Mouse (Mus musculus) thymus, adult 2 months (tissue): ENCODE results near the gene Kif5a. TPM values are rescaled to one million over a fixed set of nuclear protein-coding genes. Genes with fewer than 3 reads are reported as not detected.
A peak's percentile ranks its signal among the peaks of the same experiment; 100 is the strongest.

Experiments used
- DNase-seq: peaks from one replicate; pipeline ENCODE4 v3.0.0; 2021
- H3K27ac ChIP-seq: fragments of 200-500 bp; 2 replicates; pipeline ENCODE4 v1.5.1; 2012; ENCODE audit warnings: low read length, control low read depth; ENCODE audit not compliant: control insufficient read depth, insufficient read depth
- H3K27me3 ChIP-seq: fragments of 200-500 bp; 2 replicates; pipeline ENCODE4 v1.6.1; 2012; ENCODE audit warnings: mild to moderate bottlenecking, low read length, moderate library complexity, mixed read lengths; ENCODE audit not compliant: control insufficient read depth, insufficient read depth
- H3K36me3 ChIP-seq: fragments of 200-500 bp; 2 replicates; pipeline ENCODE4 v1.6.1; 2012; ENCODE audit warnings: mild to moderate bottlenecking, low read length, moderate library complexity; ENCODE audit not compliant: control insufficient read depth, insufficient read depth
- H3K4me1 ChIP-seq: fragments of 200-500 bp; replicated peaks from 2 replicates; pipeline ENCODE4 v1.6.1; 2012; ENCODE audit warnings: low read length; ENCODE audit not compliant: control insufficient read depth, insufficient read depth
- H3K4me3 ChIP-seq: fragments of 200-500 bp; 2 replicates; pipeline ENCODE4 v1.5.1; 2012; ENCODE audit warnings: mild to moderate bottlenecking, low read length, control low read depth, moderate library complexity; ENCODE audit not compliant: control insufficient read depth, insufficient read depth
- CTCF ChIP-seq: fragments of 200-500 bp; IDR thresholded peaks from 2 replicates; pipeline ENCODE4 v1.5.1; 2012; ENCODE audit warnings: mild to moderate bottlenecking, control low read depth, low read length, moderate library complexity, borderline replicate concordance; ENCODE audit not compliant: control insufficient read depth, poor library complexity, insufficient read depth; ENCODE audit errors: extremely low read depth
- POLR2A ChIP-seq: fragments of 200-500 bp; IDR thresholded peaks from 2 replicates; pipeline ENCODE4 v1.6.1; 2012; ENCODE audit warnings: mild to moderate bottlenecking, low read length, control low read depth, moderate library complexity; ENCODE audit not compliant: control insufficient read depth, poor library complexity, insufficient read depth; ENCODE audit errors: extremely low read depth
- WGBS: fragments of 180-500 bp; shearing (Covaris S2); methylation state at CpG from one replicate; pipeline ENCODE4 v1.1.7; 2018; 5-methylcytosine and 5-hydroxymethylcytosine counted together
- polyA plus RNA-seq: library from polyadenylated mRNA; depleted of rRNA; stranded (reverse); fragments of >200 nt; gene quantifications from 2 replicates; pipeline ENCODE4 v1.2.3, GENCODE M21; 2012

The Kif5a gene
- polyA plus RNA-seq, 1 experiment: 1.5 TPM

DNA sequence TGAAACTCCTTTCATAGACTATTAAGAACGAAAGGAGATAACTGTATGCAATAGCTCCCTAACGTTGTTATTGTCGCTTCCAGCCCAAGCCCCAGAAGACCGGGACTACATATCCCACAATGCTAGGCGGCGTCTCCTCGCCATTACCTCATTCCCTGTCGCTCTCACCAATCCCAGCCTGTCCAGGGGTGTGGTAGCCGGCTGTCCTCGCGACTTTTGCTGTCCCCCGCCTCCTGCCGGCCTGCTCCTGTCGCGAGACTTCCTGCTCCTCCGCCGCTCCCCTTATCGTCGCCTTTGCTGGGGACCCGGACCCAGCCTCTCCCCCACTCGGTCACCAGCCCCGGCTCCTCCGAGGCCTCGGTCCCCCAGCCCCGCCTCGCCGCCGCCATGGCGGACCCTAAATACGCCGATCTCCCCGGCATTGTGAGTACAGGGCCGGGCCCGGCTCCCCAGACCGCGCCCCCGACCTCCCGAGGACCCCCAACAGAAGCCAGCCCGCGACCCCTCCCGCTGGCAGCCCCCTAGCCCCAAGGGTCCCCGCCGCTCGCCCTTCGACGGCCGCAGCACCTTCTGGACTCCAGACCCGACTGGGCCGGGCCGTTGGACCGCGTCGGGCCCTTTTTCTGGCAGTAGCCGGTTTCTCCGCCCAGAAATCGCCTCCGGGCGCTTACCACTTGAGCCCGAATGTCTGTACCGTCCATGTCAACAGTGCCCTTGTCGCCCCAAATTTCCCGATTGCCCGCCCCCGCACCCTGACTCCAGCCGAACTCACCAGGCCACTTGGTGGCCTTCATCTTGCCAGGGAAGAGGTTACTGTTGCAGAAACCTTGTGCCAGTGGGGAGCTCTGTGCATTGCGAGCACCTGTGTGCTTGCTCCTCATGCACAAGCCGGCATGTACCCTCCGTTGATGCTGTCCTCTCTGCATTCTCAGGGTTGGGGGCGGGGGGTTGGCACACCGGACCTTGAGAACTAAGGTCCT is 3.3 kb upstream of the Kif5a start, which contains the start of gene Dctn2:
Dctn2 (plus strand) TSS at position 257 of the 980 bp plus-strand sequence.
- Histone ChIP-seq H3K36me3 (no peaks in the 10 kb centered on the region), H3K4me3 (peak within 1 kb of the TSS; percentile 99), H3K27me3 (no peaks in the 10 kb centered on the region), H3K4me1 (peaks cover 19% of the 10 kb centered on the region), H3K27ac (no peak within 1 kb of the TSS)
- 2% methylated on average over 70 of the region's 70 CpGs for WGBS
- TF ChIP-seq POLR2A (peak; percentile 47), CTCF (no peak)
- DNase-seq: peak; percentile 89

DNA sequence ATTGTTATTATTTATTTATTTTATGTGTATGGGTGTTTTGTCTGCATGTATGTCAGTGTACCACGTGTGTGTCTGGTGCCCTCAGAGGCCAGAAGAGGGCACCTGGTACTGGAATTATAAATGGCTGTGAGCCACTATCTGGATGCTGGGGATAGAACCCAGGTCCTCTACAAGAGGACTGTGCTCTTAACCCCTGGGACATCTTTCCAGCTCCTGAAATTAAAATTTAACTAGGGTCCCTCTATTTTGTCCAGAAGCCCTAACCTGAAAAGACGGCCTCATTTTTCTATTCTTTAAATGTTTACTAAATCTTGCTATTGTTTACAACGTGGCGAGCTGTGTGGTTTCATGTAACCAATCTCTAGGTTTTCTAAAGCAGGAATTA is 2.6 kb upstream of the Kif5a start:
- H3K4me1 ChIP-seq: peaks cover 19% of the 10 kb centered on the region
- no peak overlapping the region for H3K27ac ChIP-seq
- no peak for TF ChIP-seq POLR2A
- TF ChIP-seq CTCF: no peak
- no peaks in the 10 kb centered on the region for H3K27me3 ChIP-seq
- H3K36me3 ChIP-seq: no peaks in the 10 kb centered on the region
- WGBS: 43% methylated on average over 4 of the region's 4 CpGs
- DNase-seq: no peak
- no peak overlapping the region for H3K4me3 ChIP-seq

GRCm38 (mm10) chr10:127264971-127265370 is 1.8 kb upstream of the Kif5a start:
- Histone ChIP-seq H3K27ac (no peak overlapping the region), H3K4me1 (peaks cover 19% of the 10 kb centered on the region), H3K4me3 (no peak overlapping the region), H3K27me3 (no peaks in the 10 kb centered on the region), H3K36me3 (no peaks in the 10 kb centered on the region)
- no peak for DNase-seq
- TF ChIP-seq POLR2A: no peak
- TF ChIP-seq CTCF: no peak
- WGBS: 89% methylated on average over 4 of the region's 4 CpGs

GRCm38 (mm10) chr10:127264336-127264735 is 1.2 kb upstream of the Kif5a start:
- TF ChIP-seq CTCF: no peak
- no peak for TF ChIP-seq POLR2A
- WGBS: 93% methylated on average over 8 of the region's 8 CpGs
- Histone ChIP-seq H3K27ac (no peak overlapping the region), H3K4me1 (peaks cover 19% of the 10 kb centered on the region), H3K4me3 (no peak overlapping the region), H3K36me3 (no peaks in the 10 kb centered on the region), H3K27me3 (no peaks in the 10 kb centered on the region)
- no peak for DNase-seq

- H3K4me1 ChIP-seq: peaks cover 19% of the 10 kb centered on the region
- H3K27me3 ChIP-seq: no peaks in the 10 kb centered on the region
- TF ChIP-seq CTCF (no peak), POLR2A (no peak)
- no peak for DNase-seq
- 80% methylated on average over 3 of the region's 3 CpGs for whole genome bisulfite sequencing
- no peak overlapping the region for H3K27ac ChIP-seq
- no peaks in the 10 kb centered on the region for H3K36me3 ChIP-seq
- H3K4me3 ChIP-seq: no peak overlapping the region
These were observed 483 bp upstream of the Kif5a start for GRCm38 (mm10) chr10:127263631-127264030.

DNA sequence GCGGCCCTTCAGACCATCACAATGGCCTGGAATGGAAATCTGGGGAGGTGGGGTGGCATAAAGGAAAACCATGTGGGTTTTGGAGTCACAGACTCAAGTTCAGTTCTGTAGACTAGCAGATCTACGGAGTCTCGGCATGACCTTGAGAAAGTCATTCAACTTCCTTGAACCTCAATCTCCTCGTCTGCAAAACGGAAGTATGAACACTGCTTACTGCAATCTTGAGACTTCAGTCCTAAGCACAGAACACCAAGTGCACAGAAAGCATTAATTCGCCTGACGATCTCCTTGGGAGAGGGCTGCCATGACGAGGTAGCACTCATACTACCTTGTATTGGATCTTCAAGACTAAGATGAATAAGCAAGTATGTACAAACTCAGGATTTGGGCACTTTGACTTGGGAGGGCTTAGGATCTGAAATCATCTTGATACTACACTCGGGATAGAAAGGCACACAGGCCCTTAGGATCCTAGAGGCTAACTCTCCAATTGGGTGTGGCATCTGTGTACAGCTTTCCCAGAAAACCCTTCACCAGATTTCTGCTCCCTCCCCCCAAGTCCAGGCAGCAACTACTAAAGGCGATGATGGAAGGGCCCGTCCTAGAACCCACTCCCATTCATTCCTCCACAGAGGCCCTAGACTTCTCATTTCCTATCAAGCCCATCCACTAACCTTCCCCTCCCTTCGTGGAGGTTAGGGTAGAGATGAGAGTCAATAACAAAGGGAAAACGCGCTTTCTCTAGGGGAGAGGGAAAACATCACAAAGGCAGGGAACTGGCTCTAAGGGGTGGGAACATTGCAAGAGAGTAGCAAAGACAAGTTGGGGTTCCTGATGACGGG is 1.2 kb downstream of the Kif5a start:
- TF ChIP-seq CTCF: no peak
- TF ChIP-seq POLR2A: no peak
- no peak for DNase-seq

More for the DNA sequence above, 1.2 kb downstream of the Kif5a start:
- H3K4me3 ChIP-seq: no peak overlapping the region
- H3K4me1 ChIP-seq: peaks cover 13% of the 10 kb centered on the region
- 83% methylated on average over 15 of the region's 15 CpGs for WGBS
- H3K27me3 ChIP-seq: no peaks in the 10 kb centered on the region
- no peak overlapping the region for H3K27ac ChIP-seq
- H3K36me3 ChIP-seq: no peaks in the 10 kb centered on the region
